Mouse (Mus musculus) urinary bladder, postnatal 4 days (tissue): ENCODE measurements around the gene Maea.
"Not testable (repeated sequence)": the region's sequence is repeated elsewhere in the genome, so short reads cannot be mapped to it uniquely, and the experiment has no call there.

Experiments
- DNase-seq, 2 experiments: peaks; one replicate each; pipeline ENCODE4 v3.0.0; 2021 to 2022; ENCODE audit warnings: low spot score in 2 of 2

Gene Maea

GRCm38 (mm10) chr5:33335273-33335976, at the start of gene Maea:
Maea (plus strand) TSS chr5:33335509.
- peak; percentile 95 to 97 for DNase-seq

DNA sequence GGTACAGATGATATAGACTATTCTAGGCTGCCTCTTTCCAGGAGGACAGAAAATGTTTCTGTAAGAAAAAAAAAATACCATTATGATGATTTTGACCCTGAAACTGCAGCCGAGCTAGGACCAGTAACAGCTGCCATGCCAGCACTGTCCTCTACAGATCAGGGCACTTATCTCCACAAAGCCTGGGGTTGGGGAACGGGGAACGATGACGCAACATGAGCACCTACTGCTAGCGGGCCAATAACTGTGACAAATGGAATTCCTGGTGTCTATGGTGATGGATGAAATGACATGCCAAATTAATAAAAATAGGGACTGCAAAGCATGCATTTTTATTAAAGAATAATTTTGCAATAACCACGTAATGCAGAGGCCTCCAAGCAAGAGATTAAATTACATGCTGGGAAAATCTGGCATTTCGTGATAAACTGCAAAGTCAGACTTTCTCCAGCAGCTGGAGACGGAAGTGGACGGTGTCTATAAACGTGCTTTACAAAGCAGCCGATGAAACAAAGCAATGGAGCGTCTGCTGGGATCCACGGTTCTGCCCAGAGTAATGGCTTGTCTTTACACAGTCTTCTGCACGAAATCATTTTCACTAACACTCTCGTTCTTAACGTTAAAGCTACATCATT, 41.4 kb upstream of the Maea start:
- DNase-seq, result no peak

DNA sequence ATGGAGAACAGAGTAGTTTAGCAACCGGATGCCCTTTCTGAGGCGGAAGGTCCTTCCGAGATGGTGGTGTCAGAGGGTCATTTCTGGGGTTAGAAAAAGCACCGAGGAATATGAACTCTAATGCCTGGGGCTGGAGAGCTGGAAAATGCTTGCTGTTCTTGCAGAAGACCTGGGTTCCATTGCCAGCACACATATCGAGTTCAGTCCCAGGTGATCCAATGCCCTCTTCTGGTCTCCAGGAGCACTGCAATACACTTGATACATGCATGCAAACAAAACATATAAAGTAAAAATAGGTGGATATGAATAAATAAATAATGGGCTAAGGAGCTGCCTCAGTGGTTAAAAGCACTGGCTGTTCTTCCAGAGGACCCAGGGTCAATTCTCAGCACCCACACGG, 38.1 kb upstream of the Maea start:
- DNase-seq, result no peak

- DNase-seq, result no peak
Observed at GRCm38 (mm10) chr5:33301801-33302200, 33.5 kb upstream of the Maea start.

- DNase-seq, result no peak
Observed at GRCm38 (mm10) chr5:33310704-33311462, 24.4 kb upstream of the Maea start.

DNA sequence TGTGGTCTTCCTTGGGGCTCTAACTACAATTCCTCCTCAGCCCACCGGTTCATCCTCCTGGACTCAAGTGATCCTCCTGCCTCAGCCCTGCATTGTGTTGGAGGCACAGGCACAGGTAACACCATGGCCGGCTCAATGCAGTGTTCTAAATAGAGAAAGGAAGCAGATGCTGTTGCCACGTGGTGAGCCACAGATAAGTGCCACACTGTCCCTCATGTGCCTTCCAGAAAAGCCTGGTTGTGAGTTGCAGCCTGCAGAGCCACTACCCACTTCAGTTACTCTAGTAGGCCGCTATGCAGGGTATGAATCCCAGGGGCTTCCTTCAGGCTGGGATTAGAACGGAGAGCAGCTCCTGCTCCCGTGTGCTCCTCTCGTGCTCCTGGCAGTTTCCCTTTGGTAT, 23.1 kb upstream of the Maea start:
- DNase-seq, result no peak

GRCm38 (mm10) chr5:33324491-33324890, 10.8 kb upstream of the Maea start:
- no peak for DNase-seq

DNA sequence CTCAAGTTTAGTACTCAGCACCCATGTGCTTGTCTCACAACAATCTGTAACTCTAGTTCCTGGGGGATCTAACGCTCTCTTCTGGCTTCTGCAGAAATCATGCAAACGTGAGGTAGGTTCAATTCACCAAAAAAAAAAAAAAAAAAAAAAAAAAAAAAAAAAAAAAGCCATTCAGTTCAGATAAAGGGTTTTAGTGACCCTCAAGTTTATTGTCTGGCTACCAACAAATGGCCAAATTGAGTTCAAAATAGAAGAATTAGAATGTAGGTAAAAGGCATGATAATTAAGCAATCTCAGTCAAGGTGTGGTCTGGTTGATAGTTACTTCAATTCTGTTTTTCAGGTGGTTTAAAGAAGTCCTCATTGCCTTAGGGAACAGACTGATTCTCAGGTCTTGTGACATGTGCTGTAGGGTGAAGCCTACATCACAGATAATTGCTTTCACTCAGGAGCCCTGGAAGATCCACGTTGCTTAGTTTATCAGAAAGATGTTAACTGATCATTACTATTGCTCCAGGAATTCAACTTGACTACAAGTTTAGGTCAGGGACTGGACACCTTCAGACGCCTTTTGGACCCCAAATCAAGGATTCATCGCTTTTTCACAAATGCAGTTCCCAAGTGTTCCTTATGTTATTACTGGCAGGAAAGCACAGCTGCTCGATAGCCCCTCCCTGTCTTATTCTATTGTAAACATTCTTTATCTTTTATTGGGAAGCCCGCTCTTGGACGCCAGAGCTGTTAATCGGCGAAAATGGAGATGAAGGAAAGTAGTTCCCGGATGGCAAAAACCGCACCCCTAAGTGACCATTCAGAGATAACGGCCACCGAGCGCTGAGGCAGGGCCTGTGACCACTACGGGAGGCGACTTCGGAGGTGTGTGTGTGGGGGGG, 682 bp upstream of the Maea start:
- DNase-seq, result no peak

DNA sequence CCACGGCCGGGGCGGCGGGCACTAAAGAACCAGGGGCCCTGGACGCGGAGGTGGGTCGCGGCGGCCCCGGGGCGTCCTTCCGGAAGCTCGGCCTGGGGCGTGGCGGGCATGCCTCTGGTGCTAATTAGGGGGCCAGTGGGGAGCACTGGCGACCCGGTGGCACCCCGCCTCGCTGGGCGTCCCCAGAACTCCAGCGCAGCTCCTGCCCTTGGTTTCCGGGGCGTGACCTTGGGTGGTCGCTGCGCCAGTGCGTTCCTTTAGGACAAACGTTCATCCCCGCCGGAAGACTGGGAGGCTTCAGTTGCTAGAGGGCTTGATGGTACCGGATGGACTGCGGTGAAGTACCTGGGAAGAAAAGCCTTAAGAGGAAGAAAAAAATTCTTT, 660 bp downstream of the Maea start:
- DNase-seq, result peak; percentile 18 to 62

GRCm38 (mm10) chr5:33337206-33337605, 1.9 kb downstream of the Maea start:
- DNase-seq, result no peak

DNA sequence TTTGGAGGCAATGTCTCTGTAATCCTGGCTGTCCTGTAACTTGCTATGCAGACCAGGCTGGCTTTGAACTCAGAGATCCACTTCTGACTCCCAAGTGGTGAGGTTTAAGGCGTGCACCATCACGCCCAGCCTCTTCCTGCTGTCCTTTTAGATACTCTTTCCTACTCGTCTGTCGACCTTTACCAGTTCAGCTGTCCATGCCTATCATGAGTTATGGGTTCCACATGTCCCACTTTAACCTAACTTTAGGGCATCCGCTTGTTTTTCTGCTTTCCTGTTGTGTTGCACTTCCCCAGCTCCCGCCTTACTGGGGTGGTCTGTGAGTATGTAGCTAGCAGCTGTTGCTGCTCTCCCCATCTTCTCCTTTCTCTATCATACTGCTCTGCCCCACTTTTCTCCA, 5.9 kb downstream of the Maea start:
- no peak for DNase-seq

DNA sequence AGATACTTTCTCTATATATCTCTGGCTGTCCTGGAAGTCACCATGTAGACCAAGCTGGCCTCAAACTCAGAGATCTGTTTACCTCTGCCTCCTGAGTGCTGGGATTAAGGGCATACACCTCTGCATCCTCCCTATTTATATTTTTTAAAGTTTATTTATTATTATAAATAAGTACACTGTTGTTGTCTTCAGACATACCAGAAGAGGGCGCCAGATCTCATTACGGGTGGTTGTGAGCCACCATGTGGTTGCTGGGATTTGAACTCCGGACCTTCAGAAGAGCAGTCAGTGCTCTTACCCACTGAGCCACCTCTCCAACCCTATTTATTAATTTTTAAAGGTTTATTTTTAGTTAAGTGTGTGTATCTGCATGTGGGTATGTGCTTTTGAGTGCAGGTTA, 6.9 kb downstream of the Maea start:
- not testable (repeated sequence) for DNase-seq

DNA sequence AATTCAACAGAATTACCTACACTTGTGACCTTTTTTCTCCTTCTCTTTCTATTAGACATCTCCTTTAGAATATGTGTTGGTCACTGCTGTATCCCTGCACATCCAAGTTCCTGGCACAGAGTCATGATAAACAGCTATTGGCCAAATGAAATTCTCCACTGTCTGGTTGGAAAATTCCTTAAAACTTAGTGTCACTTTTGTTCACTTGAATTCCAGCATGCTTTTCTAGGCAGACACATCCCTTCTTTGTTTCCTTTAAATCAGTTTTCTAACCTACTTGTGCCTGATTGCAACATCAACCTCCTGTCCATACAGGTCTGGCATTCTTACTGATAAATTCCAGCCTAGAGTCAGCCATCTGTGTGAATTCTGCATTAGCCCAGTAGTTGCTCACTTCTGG, 7.5 kb downstream of the Maea start:
- DNase-seq, result no peak

- no peak for DNase-seq
Observed at GRCm38 (mm10) chr5:33343571-33343970, 8.3 kb downstream of the Maea start.

DNA sequence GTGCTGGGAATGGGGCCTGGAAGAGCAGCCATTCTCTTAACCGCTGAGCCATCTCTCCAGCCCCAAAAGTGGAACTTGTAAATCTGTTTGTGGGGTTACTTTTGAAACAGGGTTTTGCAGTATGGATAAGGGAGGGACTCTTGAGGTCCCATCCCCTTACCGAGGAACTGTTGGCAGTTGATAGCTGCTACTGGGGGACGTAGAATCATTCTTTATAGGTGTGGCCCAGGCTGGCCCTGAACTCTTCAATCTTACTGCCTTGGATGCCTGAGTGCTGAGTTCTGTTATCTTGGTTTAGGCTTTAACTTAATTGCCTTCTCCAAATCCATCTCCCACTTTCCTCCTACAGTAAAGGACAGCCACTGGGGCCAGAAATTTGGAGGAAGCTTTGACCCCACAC, 8.8 kb downstream of the Maea start:
- no peak for DNase-seq

GRCm38 (mm10) chr5:33347620-33348019, 12.3 kb downstream of the Maea start:
- no peak for DNase-seq

DNA sequence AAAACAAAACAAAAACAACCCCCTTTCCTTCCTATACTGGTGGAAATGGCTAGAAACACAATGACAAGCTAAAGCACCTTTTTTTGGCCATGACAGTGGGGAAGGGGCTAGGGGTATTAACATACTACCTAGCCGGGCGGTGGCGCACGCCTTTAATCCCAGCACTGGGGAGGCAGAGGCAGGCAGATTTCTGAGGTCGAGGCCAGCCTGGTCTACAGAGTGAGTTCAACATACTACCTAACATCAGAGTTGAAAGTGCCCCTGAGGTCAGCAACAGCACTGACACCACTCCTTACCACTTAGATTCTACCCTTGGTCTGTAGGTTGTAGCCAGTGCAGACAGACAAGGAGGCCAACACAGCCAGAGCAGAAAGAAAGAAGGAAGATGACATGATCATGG, 13.9 kb downstream of the Maea start:
- DNase-seq, result no peak

DNA sequence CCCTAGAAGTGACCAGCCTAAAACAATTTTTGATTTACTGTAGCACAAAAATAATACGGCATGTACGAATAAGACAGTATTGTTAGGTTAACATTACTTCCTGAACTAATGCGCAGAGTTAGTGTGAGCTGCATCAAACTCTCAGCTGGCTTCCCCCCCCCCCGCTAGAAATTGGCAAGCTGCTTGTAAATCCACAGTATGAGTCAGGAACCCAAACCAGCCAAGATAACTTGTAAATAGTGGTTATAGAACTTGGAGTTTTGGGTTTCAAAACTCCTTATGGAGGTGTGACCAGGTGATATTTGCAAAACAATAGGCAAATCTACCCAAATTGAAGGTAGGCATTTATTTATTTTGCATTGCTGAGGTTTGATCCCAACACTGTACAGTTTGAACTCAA, 14.4 kb downstream of the Maea start:
- no peak for DNase-seq

DNA sequence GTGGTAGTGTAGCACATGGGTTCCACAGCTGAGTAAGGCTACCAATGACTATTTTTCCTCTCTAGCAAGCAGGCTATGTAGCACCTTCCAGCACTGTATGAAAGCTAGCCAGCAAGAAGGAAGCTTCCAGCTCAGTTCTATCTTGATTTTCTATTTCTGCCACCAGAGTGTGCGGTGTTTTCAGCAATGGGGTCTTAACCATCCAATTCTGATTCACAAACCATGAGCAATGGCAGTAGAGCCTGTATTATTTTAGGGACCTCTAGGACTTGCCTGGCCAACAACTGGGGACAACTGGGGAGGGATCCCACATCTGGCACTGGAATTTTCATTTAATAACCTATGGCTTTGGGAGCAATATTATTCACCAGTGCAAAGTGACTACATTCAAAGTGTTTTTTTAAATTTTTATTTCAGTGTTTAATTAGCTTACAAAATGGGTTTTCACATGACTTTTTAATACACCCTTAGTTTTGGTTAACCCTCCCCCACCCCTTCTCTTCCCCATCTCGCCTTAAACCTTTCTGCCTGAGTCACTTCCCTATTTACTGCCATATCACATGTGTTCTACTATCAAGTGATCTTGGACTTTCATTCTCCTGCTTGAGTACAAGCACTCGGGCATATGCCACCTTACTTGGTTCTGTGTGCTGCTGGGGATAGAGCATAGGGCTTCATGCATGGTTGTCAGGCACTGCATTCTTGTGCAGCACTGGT, 16.4 kb downstream of the Maea start:
- no peak for DNase-seq

- no peak for DNase-seq
Observed at GRCm38 (mm10) chr5:33352273-33352645, 16.9 kb downstream of the Maea start.

- DNase-seq, result no peak
Observed at GRCm38 (mm10) chr5:33353011-33353410, 17.7 kb downstream of the Maea start.
